ENCODE assay signal across 29 mouse cellular contexts in genomic region chrX:10095797-10096196, GRCm38 (mm10). TPM values are rescaled to one million over a fixed set of nuclear protein-coding genes. Genes with fewer than 3 reads are reported as not detected.
DNase-seq lines count a peak whose midpoint lies in the region; ATAC-seq and TF ChIP-seq lines count a peak whose summit lies in the region.
"Had no signal": no experiment of that assay in that cellular context is flagged by ENCODE, and none has a peak within 500 bp of the region (broad histone marks: within the 10 kb centered on the region; RNA-seq: fewer than 3 reads in every experiment).

No protein-coding gene starts in this region.

- no peaks in the 10 kb centered on the region for H3K36me3 ChIP-seq in forebrain, embryonic 13.5 days (ENCODE audit: poor library complexity, severe bottlenecking)
- H3K36me3 ChIP-seq in forebrain, embryonic 11.5 days (ENCODE audit: control insufficient read depth, insufficient read depth, low read length) = no peaks in the 10 kb centered on the region
- no peaks in the 10 kb centered on the region for H3K36me3 ChIP-seq in hindbrain, postnatal 0 days (ENCODE audit: insufficient read depth, low read length)
- H3K36me3 ChIP-seq in hindbrain, embryonic 13.5 days = no peaks in the 10 kb centered on the region
- H3K36me3 ChIP-seq: hindbrain, embryonic 15.5 days; intestine, embryonic 15.5 days; midbrain, embryonic 15.5 days had no signal

- H3K27me3 ChIP-seq in forebrain, embryonic 13.5 days = no peaks in the 10 kb centered on the region
- no peaks in the 10 kb centered on the region for H3K27me3 ChIP-seq in forebrain, embryonic 11.5 days (ENCODE audit: control insufficient read depth, insufficient read depth, low read length)
- no peaks in the 10 kb centered on the region for H3K27me3 ChIP-seq in hindbrain, postnatal 0 days (ENCODE audit: insufficient read depth, low read length)
- no peaks in the 10 kb centered on the region for H3K27me3 ChIP-seq in hindbrain, embryonic 13.5 days
- H3K27me3 ChIP-seq: hindbrain, embryonic 15.5 days; intestine, embryonic 15.5 days; midbrain, embryonic 15.5 days had no signal

- no peak overlapping the region for H3K4me3 ChIP-seq in forebrain, embryonic 13.5 days
- H3K4me3 ChIP-seq in forebrain, embryonic 11.5 days (ENCODE audit: low read depth, low read length) = no peak overlapping the region
- no peak overlapping the region for H3K4me3 ChIP-seq in hindbrain, postnatal 0 days (ENCODE audit: low read length)
- no peak overlapping the region for H3K4me3 ChIP-seq in hindbrain, embryonic 13.5 days
- H3K4me3 ChIP-seq: gastrocnemius, adult 2 months; hindbrain, embryonic 15.5 days; intestine, embryonic 15.5 days; layer of hippocampus, adult 2 months; midbrain, embryonic 15.5 days had no signal

- no peak for DNase-seq in forebrain, embryonic 11.5 days (ENCODE audit: low spot score)
- peak; percentile 30 for DNase-seq in hindbrain, postnatal 0 days (ENCODE audit: low spot score)
- peak; percentile 61 to 77 for DNase-seq in cerebellum, postnatal 10 days
- DNase-seq in cerebellum, postnatal 25 days = peak; percentile 35 to 38
- DNase-seq in lung, postnatal 36 days = no peak
- DNase-seq: adrenal gland, adult 2 months; adrenal gland, postnatal 36 days; B cell, adult 2 months; gastrocnemius, adult 2 months; gastrocnemius, postnatal 36 days; heart, adult 18-20 months; heart, postnatal 4 days; kidney, adult 2 months; kidney, postnatal 36 days; liver; lung, adult 2 months; lung, postnatal 10 days; right cerebral cortex, postnatal 25 days; spleen, adult 18-20 months; thymus, postnatal 14 days had no signal

- 67% methylated on average over 3 of the region's 3 CpGs for WGBS in forebrain, embryonic 13.5 days
- WGBS in forebrain, embryonic 11.5 days = 79% methylated on average over 3 of the region's 3 CpGs
- WGBS in hindbrain, postnatal 0 days = 61% methylated on average over 3 of the region's 3 CpGs
- 80% methylated on average over 3 of the region's 3 CpGs for WGBS in hindbrain, embryonic 13.5 days

- no peaks in the 10 kb centered on the region for H3K4me1 ChIP-seq in forebrain, embryonic 13.5 days
- no peaks in the 10 kb centered on the region for H3K4me1 ChIP-seq in forebrain, embryonic 11.5 days (replicated peaks; ENCODE audit: control insufficient read depth, insufficient read depth, low read length)
- H3K4me1 ChIP-seq in hindbrain, postnatal 0 days (ENCODE audit: insufficient read depth, low read length) = no peaks in the 10 kb centered on the region
- no peaks in the 10 kb centered on the region for H3K4me1 ChIP-seq in hindbrain, embryonic 13.5 days (replicated peaks)
- H3K4me1 ChIP-seq: hindbrain, embryonic 15.5 days; intestine, embryonic 15.5 days; midbrain, embryonic 15.5 days had no signal

- H3K9me3 ChIP-seq in forebrain, embryonic 13.5 days (replicated peaks) = no peaks in the 10 kb centered on the region
- H3K9me3 ChIP-seq in forebrain, embryonic 11.5 days (ENCODE audit: control insufficient read depth, low read length) = no peaks in the 10 kb centered on the region
- no peaks in the 10 kb centered on the region for H3K9me3 ChIP-seq in hindbrain, postnatal 0 days (ENCODE audit: low read length)
- H3K9me3 ChIP-seq in hindbrain, embryonic 13.5 days = no peaks in the 10 kb centered on the region
- H3K9me3 ChIP-seq: hindbrain, embryonic 15.5 days; intestine, embryonic 15.5 days; midbrain, embryonic 15.5 days had no signal

- no peak overlapping the region for H3K27ac ChIP-seq in forebrain, embryonic 13.5 days
- no peak overlapping the region for H3K27ac ChIP-seq in forebrain, embryonic 11.5 days (ENCODE audit: low read depth, low read length)
- no peak overlapping the region for H3K27ac ChIP-seq in hindbrain, postnatal 0 days
- no peak overlapping the region for H3K27ac ChIP-seq in hindbrain, embryonic 13.5 days
- H3K27ac ChIP-seq: gastrocnemius, adult 2 months; hindbrain, embryonic 15.5 days; intestine, embryonic 15.5 days; layer of hippocampus, adult 2 months; liver, embryonic 14.5 days; midbrain, embryonic 15.5 days had no signal

- no peak for TF ChIP-seq CTCF in hindbrain, postnatal 0 days (IDR thresholded peaks at IDR 0.05; ENCODE audit: low read depth)

- no peak overlapping the region for H3K4me2 ChIP-seq in forebrain, embryonic 13.5 days
- H3K4me2 ChIP-seq in forebrain, embryonic 11.5 days (ENCODE audit: low read depth, low read length, severe bottlenecking) = no peak overlapping the region
- H3K4me2 ChIP-seq in hindbrain, postnatal 0 days (ENCODE audit: low read depth, low read length) = no peak overlapping the region
- H3K4me2 ChIP-seq in hindbrain, embryonic 13.5 days = no peak overlapping the region
- H3K4me2 ChIP-seq: heart, embryonic 11.5 days; hindbrain, embryonic 15.5 days; intestine, embryonic 15.5 days; midbrain, embryonic 15.5 days had no signal

- no peak overlapping the region for H3K9ac ChIP-seq in forebrain, embryonic 13.5 days
- H3K9ac ChIP-seq in forebrain, embryonic 11.5 days (ENCODE audit: low read length) = no peak overlapping the region
- no peak overlapping the region for H3K9ac ChIP-seq in hindbrain, postnatal 0 days (replicated peaks; ENCODE audit: low read length)
- no peak overlapping the region for H3K9ac ChIP-seq in hindbrain, embryonic 13.5 days
- H3K9ac ChIP-seq: hindbrain, embryonic 15.5 days; intestine, embryonic 15.5 days; liver, embryonic 14.5 days; midbrain, embryonic 15.5 days had no signal

- ATAC-seq in forebrain, embryonic 13.5 days = peak; percentile 72; the same call in 1 of the 2 replicates
- ATAC-seq in forebrain, embryonic 11.5 days (replicated peaks; ENCODE audit: low FRiP score) = no peak
- no peak for ATAC-seq in hindbrain, postnatal 0 days
- ATAC-seq in hindbrain, embryonic 13.5 days (ENCODE audit: low FRiP score) = no peak
- ATAC-seq: intestine, embryonic 15.5 days; midbrain, embryonic 15.5 days had no signal

RNA-seq across cellular contexts. Expression of gene Srpx, which starts 21.7 kb away (rescaled TPM):
- 2.5 and 2.9 TPM in 2 replicates for polyA plus RNA-seq in forebrain, embryonic 13.5 days (2015; fragmentation: Nextera tagmentation; extraction: Ambion mirVana)
- polyA plus RNA-seq in forebrain, embryonic 11.5 days (2014; fragmentation: Nextera tagmentation; extraction: Ambion mirVana) = 5.9 TPM in 2 replicates
- total RNA-seq in hindbrain, postnatal 0 days (2014; rRNA removed) = 0.83 and 2.4 TPM in 2 replicates
- 2.0 and 2.4 TPM in 2 replicates for polyA plus RNA-seq in hindbrain, postnatal 0 days (2015; fragmentation: Nextera tagmentation; extraction: Ambion mirVana)
- polyA plus RNA-seq in hindbrain, embryonic 13.5 days (2015; fragmentation: Nextera tagmentation; extraction: Ambion mirVana) = 3.6 and 5.1 TPM in 2 replicates
- total RNA-seq: neutrophil, adult 5-6 weeks had no signal

Comparison
In these comparisons a context has a peak if more than half of its experiments do, and no peak if none do; other contexts are left out.
1. DNase-seq: peak in hindbrain, postnatal 0 days (single experiment), cerebellum, postnatal 10 days (2 of 2) and cerebellum, postnatal 25 days (2 of 2); none in forebrain, embryonic 11.5 days (single experiment) and lung, postnatal 36 days (single experiment).